Mouse (Mus musculus) gastrocnemius, postnatal 14 days (tissue): ENCODE results near the gene Sap30bp. TPM values are rescaled to one million over a fixed set of nuclear protein-coding genes. Genes with fewer than 3 reads are reported as not detected.

Source experiments
- DNase-seq: peaks from one replicate; pipeline ENCODE4 v3.0.0; 2021; ENCODE audit warnings: mixed read lengths
- intact Hi-C: fragments of 180-260 bp; cut with DNase I; formaldehyde crosslinking; loops from one replicate; pipeline ENCODE4 v1.15.1; 2025; ENCODE audit warnings: low total_unique reads
- total RNA-seq, 2 experiments: library from RNA; stranded (reverse); gene quantifications; 2 replicates each; pipeline ENCODE4 v1.2.3; 2021

The Sap30bp gene
- total RNA-seq, 2 experiments from 2014 or later: 13.1 to 15.2 TPM

DNA sequence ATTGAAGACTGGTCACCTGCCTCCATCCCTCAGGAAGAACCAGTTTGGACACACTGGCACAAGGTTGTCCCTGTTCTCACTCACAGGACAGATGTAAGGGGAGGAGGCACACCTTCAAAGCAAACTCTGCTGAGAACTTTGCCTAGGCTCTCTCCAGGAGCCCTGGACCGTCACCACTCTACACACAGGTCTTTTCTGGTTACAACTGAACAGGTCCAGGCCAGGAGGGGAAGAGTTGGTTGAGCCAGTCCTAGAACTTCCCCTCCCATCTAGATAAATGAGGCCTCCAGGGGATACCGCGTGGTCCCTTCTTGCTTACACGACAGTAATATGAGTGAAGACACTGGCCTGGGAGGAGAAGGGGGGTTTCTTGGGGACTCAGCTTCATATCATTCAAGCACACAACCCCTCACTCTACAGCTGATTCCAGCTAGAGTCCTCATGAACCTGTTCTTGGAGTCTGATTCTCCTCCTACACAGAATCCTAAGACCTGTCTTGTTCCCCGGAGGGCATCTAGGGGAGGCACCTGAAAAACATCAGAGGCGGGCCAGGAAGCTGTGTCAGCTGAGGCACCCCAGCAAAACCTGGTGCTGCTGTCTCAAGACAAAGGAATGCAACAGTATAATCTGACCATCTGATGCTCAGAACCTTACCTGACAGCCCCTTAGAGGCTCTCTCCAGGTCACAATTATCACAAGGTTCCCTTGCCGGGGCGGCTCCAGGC lies 28.7 kb upstream of the Sap30bp start:
- no peak for DNase-seq
- intact Hi-C loops: no loop called here

DNA sequence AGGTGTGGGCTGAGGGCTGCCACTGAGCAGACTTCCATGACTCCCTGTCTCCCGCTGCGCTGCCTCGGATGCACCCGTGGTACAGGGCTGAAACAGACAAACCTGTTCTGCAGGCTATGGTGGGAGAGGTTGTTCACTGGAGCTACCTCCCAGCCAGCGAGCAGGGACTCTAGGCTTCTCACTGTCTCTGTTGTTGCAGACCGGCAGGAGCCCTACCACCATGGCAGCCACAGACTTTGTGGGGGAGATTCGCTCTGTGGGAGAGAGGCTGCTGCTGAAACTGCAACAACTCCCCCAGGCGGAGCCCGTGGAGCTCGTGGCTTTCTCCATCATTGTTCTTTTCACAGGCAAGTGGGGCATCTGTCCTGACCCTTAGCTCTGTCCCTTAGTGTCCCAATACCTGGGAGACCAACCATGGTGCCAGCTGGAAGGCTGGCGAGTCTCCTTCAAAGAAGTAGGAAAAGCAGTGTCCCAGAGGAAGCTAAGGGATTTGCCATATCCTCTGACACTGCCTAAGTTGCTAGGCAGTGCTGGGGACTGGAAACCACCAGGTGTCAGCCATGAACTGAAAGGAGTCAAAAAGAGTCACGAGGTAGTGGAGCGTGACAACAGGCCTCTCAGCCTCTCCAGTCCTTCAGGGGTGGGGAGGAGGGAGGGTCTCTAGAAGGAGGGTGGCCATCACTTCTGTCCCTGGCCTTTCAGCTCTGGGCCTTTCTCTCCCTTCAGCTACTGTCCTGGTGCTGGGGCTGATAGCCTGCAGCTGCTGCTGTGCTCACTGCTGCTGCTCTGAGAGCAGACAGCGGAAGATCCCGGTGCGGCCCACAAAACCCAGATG lies 27.9 kb upstream of the Sap30bp start:
- DNase-seq: no peak

DNA sequence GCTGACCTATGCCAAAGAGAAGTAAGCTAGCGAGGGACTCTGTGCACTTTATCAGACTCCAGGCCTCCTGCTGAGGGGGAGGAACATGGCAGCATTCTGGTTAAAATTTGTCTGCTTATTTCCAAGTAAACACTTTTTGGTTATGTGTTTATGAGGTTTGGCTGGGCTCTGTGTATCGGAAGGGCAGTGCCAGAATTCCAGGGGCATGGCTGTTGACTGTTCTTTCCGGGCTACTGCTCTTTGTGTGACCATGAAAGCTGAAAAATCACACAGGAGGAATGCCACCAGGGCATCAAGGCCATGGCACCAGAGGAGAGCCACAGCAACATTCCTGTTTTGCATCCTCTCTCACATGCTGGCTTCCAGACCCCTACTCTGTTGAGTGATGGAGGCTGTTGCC lies 27.0 kb upstream of the Sap30bp start:
- intact Hi-C loops: no loop called here
- DNase-seq: no peak

More for the DNA sequence above, 27.9 kb upstream of the Sap30bp start:
- intact Hi-C loops: no loop called here

DNA sequence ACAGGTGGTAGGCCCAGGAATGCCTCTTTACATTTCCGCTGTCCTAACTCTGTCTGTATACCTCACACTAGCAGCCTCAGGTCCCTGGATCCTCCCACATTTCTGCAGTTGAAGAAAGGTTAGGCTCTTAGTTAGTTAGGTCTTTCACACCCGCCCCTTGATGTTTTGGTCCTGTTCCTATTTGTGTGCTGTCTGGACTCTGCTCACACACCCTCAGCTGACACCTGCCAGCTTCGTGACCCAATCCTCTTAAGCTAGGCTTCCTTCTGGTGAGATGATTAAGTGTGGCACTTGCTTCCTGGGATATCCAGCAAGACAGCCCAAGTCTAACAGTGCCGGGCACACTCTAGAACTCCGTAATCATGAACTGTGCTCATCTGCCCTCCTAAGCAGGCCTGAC lies 26.6 kb upstream of the Sap30bp start:
- intact Hi-C loops: no loop called here
- no peak for DNase-seq

DNA sequence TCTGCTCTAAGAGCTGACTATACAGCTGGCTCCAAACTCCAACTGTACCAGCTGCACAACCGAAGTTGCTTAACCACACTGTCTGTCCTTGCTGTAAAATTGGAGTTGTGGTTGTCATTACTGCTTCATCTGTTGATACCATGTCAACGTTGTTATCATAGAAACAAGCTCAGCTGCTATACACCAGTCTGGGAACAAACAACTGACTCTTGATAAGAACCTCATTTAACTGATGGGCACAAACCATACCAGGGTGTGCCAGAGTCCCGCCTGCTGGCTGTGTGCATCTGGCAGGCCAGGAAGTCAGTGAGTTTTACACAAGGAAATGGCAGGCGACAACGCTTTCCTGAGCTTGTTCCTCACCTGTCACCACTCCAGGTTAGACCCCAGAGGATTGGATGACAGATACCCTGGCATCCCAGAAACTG lies 21.9 kb upstream of the Sap30bp start:
- intact Hi-C loops: no loop called here
- DNase-seq: no peak

DNA sequence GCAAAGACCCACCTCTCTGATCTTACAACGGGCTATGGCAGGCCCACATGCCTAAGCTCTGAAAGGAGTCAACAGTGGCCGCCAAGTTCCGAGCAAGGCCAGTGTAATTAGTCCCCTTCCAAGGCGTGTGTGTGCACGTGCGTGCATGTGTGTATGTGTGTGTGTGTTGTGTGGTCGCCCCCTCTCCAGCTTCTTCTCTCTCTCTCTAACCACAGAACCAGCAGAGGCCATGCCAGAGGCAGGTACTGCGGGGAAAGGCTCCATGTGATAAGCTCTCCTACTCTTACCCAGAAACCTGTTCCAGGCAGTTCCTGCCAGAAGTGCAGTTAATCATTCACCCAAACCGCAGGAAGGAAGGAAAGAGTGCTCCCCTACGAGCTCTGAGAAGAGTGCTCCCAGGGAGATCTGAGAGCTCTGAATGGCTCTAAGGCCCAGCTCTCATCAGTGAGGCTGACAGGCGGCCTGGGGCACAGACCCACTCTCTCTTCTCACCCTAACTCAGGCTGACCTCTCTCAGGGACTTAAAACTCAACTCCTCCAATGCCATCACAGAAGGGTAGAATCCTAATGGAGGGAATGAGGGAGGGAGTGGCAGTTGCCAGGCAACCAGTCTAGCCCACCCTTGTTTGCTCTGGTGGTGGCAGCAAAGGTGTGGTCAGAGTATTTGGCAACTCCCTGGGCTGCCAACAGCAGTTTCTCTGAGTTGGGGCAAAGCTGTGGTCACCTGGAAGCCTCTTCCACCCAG lies 21.3 kb upstream of the Sap30bp start, which contains the start of gene Smim6:
Smim6 (plus strand) TSS at position 386 of the 745 bp plus-strand sequence.
- DNase-seq: no peak
- intact Hi-C loops: no loop called here

DNA sequence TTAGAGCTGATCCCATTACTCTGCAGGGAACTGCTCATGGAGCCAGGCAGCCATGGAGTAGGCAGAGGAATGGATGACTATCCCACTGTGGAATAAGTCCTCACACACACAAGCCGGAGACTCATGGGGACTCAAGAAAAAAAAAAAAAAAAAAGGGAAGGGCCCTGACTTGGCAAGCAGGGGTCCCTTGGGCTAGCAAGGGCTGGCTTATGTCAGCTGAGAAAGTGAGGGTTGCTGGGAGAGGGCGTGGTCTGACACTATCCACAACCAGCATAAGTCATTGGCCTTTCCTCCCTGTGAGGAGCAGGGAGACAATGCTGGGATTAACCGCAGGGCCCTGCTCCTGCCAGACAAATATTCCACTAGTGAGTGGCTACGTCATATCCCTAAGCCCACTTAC lies 16.5 kb upstream of the Sap30bp start:
- intact Hi-C loops: no loop called here
- DNase-seq: no peak

DNA sequence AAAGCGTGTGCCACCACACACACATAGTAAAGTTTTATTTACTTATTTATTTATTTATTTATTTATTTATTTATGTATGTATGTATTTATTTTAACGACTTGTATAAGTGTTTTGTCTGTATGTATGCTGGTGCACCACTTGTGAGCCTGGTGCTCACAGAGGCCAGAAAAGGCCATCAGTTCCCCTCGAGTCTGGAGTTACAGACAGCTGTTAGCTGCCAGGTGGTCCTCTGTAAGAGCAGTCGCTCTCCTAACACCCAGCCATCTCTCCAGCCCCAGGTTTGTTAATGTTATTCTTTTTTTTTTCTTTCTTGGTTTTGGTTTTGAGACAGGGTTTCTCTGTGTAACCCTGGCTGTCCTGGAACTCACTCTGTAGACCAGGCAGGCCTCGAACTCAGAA lies 14.4 kb upstream of the Sap30bp start:
- intact Hi-C loops: no loop called here
- no peak for DNase-seq

DNA sequence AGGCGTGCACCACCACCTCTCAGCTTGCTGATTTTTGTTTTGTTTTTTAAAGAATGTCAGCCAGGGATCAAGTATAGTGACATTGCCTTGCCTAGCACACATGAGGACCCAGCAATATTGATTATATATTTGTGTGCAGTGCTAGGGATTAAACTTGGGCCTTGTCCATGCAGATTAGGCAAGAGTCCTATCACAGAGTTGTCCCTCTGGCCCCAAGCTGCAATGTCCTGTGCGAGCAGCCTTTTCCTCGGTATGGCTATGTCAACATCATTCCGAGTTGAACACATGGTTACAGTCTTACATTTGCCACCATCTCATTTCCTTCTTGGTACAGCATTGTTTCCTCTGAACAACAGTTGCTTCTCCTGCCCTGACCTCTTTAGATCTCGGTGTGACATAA lies 14.0 kb upstream of the Sap30bp start:
- intact Hi-C loops: no loop called here
- DNase-seq: no peak

DNA sequence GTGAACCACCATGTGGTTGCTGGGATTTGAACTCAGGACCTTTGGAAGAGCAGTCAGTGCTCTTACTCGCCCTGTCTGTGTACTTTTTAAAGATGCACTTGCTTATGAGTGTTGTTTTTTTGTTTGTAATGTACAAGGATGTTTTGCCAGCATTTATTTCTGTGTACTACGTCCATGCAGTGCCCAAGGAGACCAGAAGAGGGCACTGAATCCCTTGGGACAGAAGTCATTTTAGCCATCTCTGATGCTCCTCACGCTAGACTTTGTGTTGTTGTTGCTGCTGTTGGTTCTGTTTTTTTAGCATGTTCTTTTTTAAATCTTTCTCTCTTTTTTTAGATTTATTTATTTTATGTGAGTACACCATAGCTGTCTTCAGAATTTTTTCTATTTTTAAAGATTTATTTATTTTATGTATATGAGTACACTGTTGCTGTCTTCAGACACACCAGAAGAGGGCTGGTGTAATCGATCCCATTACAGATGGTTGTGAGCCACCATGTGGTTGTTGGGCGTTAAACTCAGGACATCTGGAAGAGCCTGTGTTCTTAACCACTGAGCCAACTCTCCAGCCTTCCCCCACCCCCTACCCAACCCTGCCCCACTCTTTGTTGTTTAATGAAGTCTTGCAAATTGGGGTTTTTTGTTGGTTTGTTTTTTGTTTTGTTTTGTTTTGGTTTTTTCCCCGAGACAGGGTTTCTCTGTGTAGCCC lies 12.8 kb upstream of the Sap30bp start:
- no peak for DNase-seq
- intact Hi-C loops: loop anchor here (2.0 kb wide), 1 partner anchor 25 kb away; no protein-coding TSS in a partner anchor

DNA sequence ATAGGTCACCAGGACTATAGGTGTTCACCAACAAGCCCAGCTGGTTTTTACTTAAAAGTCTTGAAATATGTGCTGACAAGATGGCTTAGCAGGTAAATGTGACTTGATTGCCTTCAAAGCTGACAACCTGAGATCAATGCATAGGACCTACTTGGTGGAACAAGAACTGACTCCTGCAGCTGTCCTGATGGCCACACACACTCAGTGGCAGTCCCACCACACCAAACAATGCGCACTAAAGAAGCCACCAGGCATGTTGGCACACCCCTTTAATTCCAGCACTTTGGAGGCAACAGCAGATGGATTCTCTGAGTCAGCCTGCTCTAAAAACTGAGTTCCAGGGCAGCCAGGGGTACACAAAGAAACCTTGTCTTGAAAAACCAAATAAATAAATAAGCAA lies 11.1 kb upstream of the Sap30bp start:
- intact Hi-C loops: loop anchor here (2.0 kb wide), 1 partner anchor 27 kb away; no protein-coding TSS in a partner anchor
- no peak for DNase-seq

DNA sequence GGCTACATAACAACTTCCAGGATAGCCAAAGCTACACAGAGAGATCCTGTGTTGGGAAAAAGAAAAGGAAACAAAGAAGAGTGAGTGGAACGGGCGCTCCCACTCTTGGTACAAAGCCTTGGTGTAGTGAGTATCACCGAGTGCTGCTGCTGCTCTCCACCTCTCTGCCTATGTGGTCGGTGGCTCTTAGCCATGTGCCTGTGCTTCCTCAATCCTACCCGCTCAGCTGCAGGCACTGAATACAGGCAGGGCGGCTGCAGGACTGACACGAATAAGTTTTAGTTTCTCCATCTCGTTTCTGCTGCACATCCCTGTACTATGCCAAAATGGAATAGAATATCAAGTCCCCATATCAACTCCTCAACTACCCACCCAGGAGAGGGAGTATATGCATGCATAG lies 4.1 kb upstream of the Sap30bp start:
- intact Hi-C loops: no loop called here
- DNase-seq: no peak

DNA sequence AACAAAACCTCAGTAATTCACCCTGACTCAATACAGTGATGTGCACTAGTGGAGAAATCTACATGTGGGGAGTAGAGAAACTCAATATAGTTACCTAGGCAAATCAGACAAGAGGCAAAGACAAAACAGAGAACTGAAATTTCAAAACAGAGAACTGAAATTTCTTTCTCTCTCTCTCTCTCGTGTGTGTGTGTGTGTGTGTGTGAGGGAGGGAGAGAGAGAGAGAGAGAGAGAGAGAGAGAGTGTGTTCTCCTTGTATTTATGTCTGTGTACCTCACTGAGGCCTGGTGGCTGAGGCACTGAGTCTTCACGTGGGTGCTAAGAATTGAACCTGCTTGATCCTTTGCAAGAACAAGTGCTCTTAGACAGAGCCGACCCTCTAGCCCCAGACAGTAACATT lies 3.3 kb upstream of the Sap30bp start:
- intact Hi-C loops: no loop called here
- no peak for DNase-seq

DNA sequence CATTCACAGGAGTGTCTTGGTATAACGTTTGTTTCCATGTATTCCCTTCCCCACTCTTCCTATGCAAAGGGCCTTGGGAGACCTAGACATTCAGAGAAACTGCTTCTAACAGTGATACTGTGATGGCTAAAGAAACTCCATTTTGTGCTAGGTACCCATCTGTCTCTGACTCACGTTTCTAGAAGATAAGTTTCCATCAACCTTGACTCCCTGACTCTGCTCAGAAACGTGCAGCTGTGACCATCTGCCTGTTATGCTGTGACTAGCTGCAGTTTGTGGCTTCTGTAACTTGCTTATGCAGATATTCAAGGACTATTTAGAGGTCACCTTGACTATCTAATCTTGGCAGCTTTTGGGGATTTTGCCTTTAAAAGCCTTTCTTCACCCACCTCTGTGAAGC lies 1.8 kb upstream of the Sap30bp start:
- intact Hi-C loops: no loop called here
- DNase-seq: no peak

DNA sequence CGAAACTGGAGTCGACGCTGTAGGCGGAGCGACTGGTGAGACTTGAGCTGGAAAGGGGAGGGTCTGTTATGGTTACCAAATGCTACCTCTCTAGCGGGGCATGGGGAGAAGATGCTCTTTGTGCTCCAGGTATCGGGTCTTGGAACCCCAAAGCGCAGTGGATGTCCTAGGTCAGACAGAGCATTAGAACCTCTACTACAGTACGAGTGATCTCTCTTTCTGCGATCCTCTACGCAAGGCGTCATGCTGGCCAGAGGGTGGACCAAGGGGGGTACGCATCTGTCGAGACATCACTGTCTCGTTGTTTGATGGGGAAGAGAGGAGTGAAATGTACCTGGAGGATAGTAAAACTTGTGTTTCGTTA lies 647 bp downstream of the Sap30bp start:
- DNase-seq: no peak
- intact Hi-C loops: no loop called here

DNA sequence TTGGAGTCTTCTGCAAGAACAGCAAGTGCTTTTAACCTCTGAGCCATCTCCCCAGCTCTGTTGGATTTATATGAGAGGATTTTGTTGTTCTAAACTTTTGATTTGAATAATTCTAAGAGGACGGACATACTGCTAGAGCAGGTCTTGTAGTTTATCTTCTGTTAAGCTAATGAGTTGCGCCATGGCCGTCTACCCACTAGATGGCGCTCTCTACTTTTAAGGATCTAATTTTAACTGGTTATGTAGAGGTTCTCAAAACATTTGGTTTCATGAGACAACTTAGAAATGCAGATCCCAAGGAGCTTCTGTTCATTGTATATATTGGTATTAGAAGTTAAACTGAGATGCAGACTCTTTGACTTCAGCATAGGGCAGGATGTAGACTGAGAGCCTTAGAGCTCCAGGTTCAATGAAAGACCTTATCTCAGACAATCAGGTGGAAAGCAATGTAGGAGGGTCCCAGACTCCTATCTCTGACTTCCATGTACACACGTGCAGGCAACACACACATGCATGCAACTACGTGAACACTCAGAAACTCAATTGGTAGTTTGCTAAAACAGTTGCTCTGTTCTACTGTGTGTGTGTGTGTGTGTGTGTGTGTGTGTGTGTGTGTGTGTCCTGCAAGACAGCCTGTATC lies 6.7 kb downstream of the Sap30bp start:
- peak; percentile 51 for DNase-seq
- intact Hi-C loops: loop anchor here (2.0 kb wide), 1 partner anchor 61 kb away; no protein-coding TSS in a partner anchor

DNA sequence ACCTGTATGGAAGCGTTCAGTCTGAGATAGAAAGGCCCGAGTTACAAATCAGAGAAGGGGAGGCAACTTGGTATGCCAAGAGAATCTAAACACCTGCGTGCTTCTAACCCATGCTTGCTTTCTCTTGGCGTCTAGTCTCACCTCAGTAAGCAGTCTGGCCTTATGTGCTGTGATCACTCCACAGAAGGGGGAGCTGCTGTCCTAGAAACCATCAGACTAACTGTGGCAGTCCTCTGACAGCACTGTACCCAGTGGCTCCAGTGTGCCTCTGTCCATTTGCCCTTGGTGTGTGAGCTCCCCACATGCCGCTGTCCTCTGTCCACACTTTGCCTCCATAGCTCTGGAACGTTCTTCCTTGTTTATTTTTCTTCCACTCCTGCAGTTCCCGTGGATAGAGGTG lies 8.9 kb downstream of the Sap30bp start:
- intact Hi-C loops: no loop called here
- no peak for DNase-seq

DNA sequence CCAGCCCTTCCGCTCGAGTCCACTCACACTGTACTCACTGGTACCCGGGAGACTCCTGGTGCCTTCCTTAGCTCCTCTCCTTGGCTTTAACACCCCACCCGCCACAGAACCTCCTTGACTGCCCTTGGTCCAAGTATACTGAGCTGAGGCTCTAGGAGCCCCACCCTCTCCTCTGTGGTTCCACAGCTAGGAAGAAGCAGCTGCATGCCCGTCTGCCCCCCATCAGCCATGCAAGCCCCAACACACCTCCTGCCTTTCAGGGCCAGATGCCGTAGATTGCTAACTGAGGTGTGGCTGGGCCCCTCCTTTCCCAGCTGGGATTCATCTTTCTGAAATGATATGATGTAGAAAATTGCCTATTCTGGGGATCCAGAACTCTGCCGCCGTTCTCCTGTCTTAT lies 12.2 kb downstream of the Sap30bp start:
- DNase-seq: no peak
- intact Hi-C loops: no loop called here

DNA sequence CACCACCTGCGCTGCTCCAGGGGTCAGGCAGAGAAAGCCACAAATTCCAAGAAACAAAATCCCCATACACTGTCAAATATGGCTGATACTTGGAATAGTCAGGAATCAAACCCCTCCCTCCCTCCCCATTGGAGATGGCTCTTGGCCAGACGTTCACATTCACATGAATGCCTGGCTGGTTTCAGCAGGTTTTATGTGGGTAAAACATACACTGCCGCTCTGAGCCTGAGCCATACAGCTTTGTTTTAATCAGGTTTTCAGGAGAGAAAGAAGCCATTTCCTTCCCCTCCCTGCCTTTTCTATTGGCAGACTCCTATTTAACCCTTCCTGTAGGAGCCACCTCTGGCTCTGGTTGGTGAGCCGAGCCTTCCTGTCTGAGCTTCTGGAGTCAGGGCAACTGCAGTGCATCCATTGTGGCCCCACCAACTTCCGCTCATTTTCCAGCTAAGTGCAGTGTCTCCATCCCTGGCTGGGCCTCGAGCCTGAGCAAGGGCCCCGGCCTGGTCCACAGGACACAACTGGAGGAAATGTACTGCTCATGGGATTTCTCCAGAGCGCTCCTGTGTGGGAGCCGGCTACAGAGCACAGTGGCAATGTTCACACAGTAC lies 13.2 kb downstream of the Sap30bp start:
- DNase-seq: no peak
- intact Hi-C loops: no loop called here
